Mouse (Mus musculus): ENCODE results near the gene Ccdc73. TPM values are rescaled to one million over a fixed set of nuclear protein-coding genes. Genes with fewer than 3 reads are reported as not detected.

The Ccdc73 gene
- polyA plus RNA-seq, 1 experiment from 2014 or later = 6.3 TPM

GRCm38 (mm10) chr2:104899975-104900374, 32.4 kb downstream of the Ccdc73 start:
- WGBS = 83% methylated on average over 2 of the region's 2 CpGs
- Histone ChIP-seq H3K9me3 (ENCODE audit: control insufficient read depth, low read length) (no peaks in the 10 kb centered on the region), H3K4me2 (no peak overlapping the region), H3K4me3 (ENCODE audit: low read depth, low read length) (no peak overlapping the region), H3K4me1 (replicated peaks; ENCODE audit: control insufficient read depth, insufficient read depth, low read length) (no peaks in the 10 kb centered on the region), H3K9ac (ENCODE audit: low read depth, low read length) (no peak overlapping the region), H3K27me3 (replicated peaks; ENCODE audit: control insufficient read depth, insufficient read depth, low read length) (no peaks in the 10 kb centered on the region), H3K27ac (ENCODE audit: low read depth, low read length) (no peak overlapping the region), H3K36me3 (ENCODE audit: control insufficient read depth, insufficient read depth, low read length) (no peaks in the 10 kb centered on the region)
- DNase-seq (ENCODE audit: low spot score) (no peak), ATAC-seq (replicated peaks; ENCODE audit: low FRiP score) (no peak)

GRCm38 (mm10) chr2:104915709-104916108, 48.1 kb downstream of the Ccdc73 start:
- Histone ChIP-seq H3K4me2 (no peak overlapping the region), H3K27ac (ENCODE audit: low read depth, low read length) (no peak overlapping the region), H3K9me3 (ENCODE audit: control insufficient read depth, low read length) (no peaks in the 10 kb centered on the region), H3K4me1 (replicated peaks; ENCODE audit: control insufficient read depth, insufficient read depth, low read length) (no peaks in the 10 kb centered on the region), H3K36me3 (ENCODE audit: control insufficient read depth, insufficient read depth, low read length) (no peaks in the 10 kb centered on the region), H3K4me3 (ENCODE audit: low read depth, low read length) (no peak overlapping the region), H3K27me3 (replicated peaks; ENCODE audit: control insufficient read depth, insufficient read depth, low read length) (no peaks in the 10 kb centered on the region), H3K9ac (ENCODE audit: low read depth, low read length) (no peak overlapping the region)
- ATAC-seq (replicated peaks; ENCODE audit: low FRiP score) (no peak), DNase-seq (ENCODE audit: low spot score) (no peak)
- WGBS = 74% methylated on average over 3 of the region's 3 CpGs

GRCm38 (mm10) chr2:104964492-104964891, 96.9 kb downstream of the Ccdc73 start:
- no peak overlapping the region for H3K9ac ChIP-seq (ENCODE audit: low read depth, low read length)
- ATAC-seq (replicated peaks; ENCODE audit: low FRiP score) (no peak), DNase-seq (ENCODE audit: low spot score) (no peak)
- H3K4me2 ChIP-seq = no peak overlapping the region
- no peaks in the 10 kb centered on the region for H3K9me3 ChIP-seq (ENCODE audit: control insufficient read depth, low read length)
- H3K4me1 ChIP-seq (replicated peaks; ENCODE audit: control insufficient read depth, insufficient read depth, low read length) = no peaks in the 10 kb centered on the region
- 57% methylated on average over 1 of the region's 1 CpGs for WGBS
- H3K27me3 ChIP-seq (replicated peaks; ENCODE audit: control insufficient read depth, insufficient read depth, low read length) = no peaks in the 10 kb centered on the region
- H3K36me3 ChIP-seq (ENCODE audit: control insufficient read depth, insufficient read depth, low read length) = no peaks in the 10 kb centered on the region
- H3K27ac ChIP-seq (ENCODE audit: low read depth, low read length) = no peak overlapping the region
- H3K4me3 ChIP-seq (ENCODE audit: low read depth, low read length) = no peak overlapping the region

GRCm38 (mm10) chr2:104981712-104982111, 114.1 kb downstream of the Ccdc73 start:
- DNase-seq (ENCODE audit: low spot score) (no peak), ATAC-seq (replicated peaks; ENCODE audit: low FRiP score) (no peak)
- Histone ChIP-seq H3K9ac (ENCODE audit: low read depth, low read length) (no peak overlapping the region), H3K4me3 (ENCODE audit: low read depth, low read length) (no peak overlapping the region), H3K4me2 (no peak overlapping the region), H3K27ac (ENCODE audit: low read depth, low read length) (no peak overlapping the region), H3K27me3 (replicated peaks; ENCODE audit: control insufficient read depth, insufficient read depth, low read length) (no peaks in the 10 kb centered on the region), H3K36me3 (ENCODE audit: control insufficient read depth, insufficient read depth, low read length) (no peaks in the 10 kb centered on the region), H3K4me1 (replicated peaks; ENCODE audit: control insufficient read depth, insufficient read depth, low read length) (no peaks in the 10 kb centered on the region), H3K9me3 (ENCODE audit: control insufficient read depth, low read length) (no peaks in the 10 kb centered on the region)
- WGBS = 43% methylated on average over 2 of the region's 2 CpGs

GRCm38 (mm10) chr2:104985796-104986195, 118.2 kb downstream of the Ccdc73 start:
- WGBS = 50% methylated on average over 3 of the region's 3 CpGs
- no peak for ATAC-seq (replicated peaks; ENCODE audit: low FRiP score)

GRCm38 (mm10) chr2:104988974-104989373, 121.4 kb downstream of the Ccdc73 start:
- DNase-seq (ENCODE audit: low spot score) = no peak
- Histone ChIP-seq H3K4me3 (ENCODE audit: low read depth, low read length) (no peak overlapping the region), H3K9ac (ENCODE audit: low read depth, low read length) (no peak overlapping the region), H3K27me3 (replicated peaks; ENCODE audit: control insufficient read depth, insufficient read depth, low read length) (no peaks in the 10 kb centered on the region), H3K4me1 (replicated peaks; ENCODE audit: control insufficient read depth, insufficient read depth, low read length) (no peaks in the 10 kb centered on the region), H3K9me3 (ENCODE audit: control insufficient read depth, low read length) (no peaks in the 10 kb centered on the region), H3K4me2 (no peak overlapping the region), H3K27ac (ENCODE audit: low read depth, low read length) (no peak overlapping the region), H3K36me3 (ENCODE audit: control insufficient read depth, insufficient read depth, low read length) (no peaks in the 10 kb centered on the region)
- WGBS = 81% methylated on average over 1 of the region's 1 CpGs
- no peak for ATAC-seq (replicated peaks; ENCODE audit: low FRiP score)

More at GRCm38 (mm10) chr2:104985796-104986195, 118.2 kb downstream of the Ccdc73 start:
- Histone ChIP-seq H3K27ac (ENCODE audit: low read depth, low read length) (no peak overlapping the region), H3K4me2 (no peak overlapping the region), H3K9me3 (ENCODE audit: control insufficient read depth, low read length) (no peaks in the 10 kb centered on the region), H3K4me1 (replicated peaks; ENCODE audit: control insufficient read depth, insufficient read depth, low read length) (no peaks in the 10 kb centered on the region), H3K4me3 (ENCODE audit: low read depth, low read length) (no peak overlapping the region), H3K36me3 (ENCODE audit: control insufficient read depth, insufficient read depth, low read length) (no peaks in the 10 kb centered on the region), H3K9ac (ENCODE audit: low read depth, low read length) (no peak overlapping the region), H3K27me3 (replicated peaks; ENCODE audit: control insufficient read depth, insufficient read depth, low read length) (no peaks in the 10 kb centered on the region)
- DNase-seq (ENCODE audit: low spot score) = no peak

- no peaks in the 10 kb centered on the region for H3K9me3 ChIP-seq (ENCODE audit: control insufficient read depth, low read length)
- no peaks in the 10 kb centered on the region for H3K27me3 ChIP-seq (replicated peaks; ENCODE audit: control insufficient read depth, insufficient read depth, low read length)
- DNase-seq (ENCODE audit: low spot score) = no peak
- H3K9ac ChIP-seq (ENCODE audit: low read depth, low read length) = no peak overlapping the region
- H3K4me2 ChIP-seq = no peak overlapping the region
- H3K36me3 ChIP-seq (ENCODE audit: control insufficient read depth, insufficient read depth, low read length) = peaks cover 7% of the 10 kb centered on the region; the same call in 1 of the 2 replicates
- WGBS = 58% methylated on average over 2 of the region's 2 CpGs
- H3K4me3 ChIP-seq (ENCODE audit: low read depth, low read length) = no peak overlapping the region
- no peak for ATAC-seq (replicated peaks; ENCODE audit: low FRiP score)
- H3K4me1 ChIP-seq (replicated peaks; ENCODE audit: control insufficient read depth, insufficient read depth, low read length) = no peaks in the 10 kb centered on the region
- no peak overlapping the region for H3K27ac ChIP-seq (ENCODE audit: low read depth, low read length)
These were observed 126.8 kb downstream of the Ccdc73 start for GRCm38 (mm10) chr2:104994436-104994835.

- DNase-seq (ENCODE audit: low spot score) = no peak
- no peaks in the 10 kb centered on the region for H3K27me3 ChIP-seq (replicated peaks; ENCODE audit: control insufficient read depth, insufficient read depth, low read length)
- no peaks in the 10 kb centered on the region for H3K4me1 ChIP-seq (replicated peaks; ENCODE audit: control insufficient read depth, insufficient read depth, low read length)
- no peak for ATAC-seq (replicated peaks; ENCODE audit: low FRiP score)
- 87% methylated on average over 3 of the region's 3 CpGs for WGBS
- H3K9me3 ChIP-seq (ENCODE audit: control insufficient read depth, low read length) = no peaks in the 10 kb centered on the region
- peaks cover 7% of the 10 kb centered on the region; the same call in 1 of the 2 replicates for H3K36me3 ChIP-seq (ENCODE audit: control insufficient read depth, insufficient read depth, low read length)
- H3K4me3 ChIP-seq (ENCODE audit: low read depth, low read length) = no peak overlapping the region
- H3K4me2 ChIP-seq = no peak overlapping the region
- no peak overlapping the region for H3K9ac ChIP-seq (ENCODE audit: low read depth, low read length)
- H3K27ac ChIP-seq (ENCODE audit: low read depth, low read length) = no peak overlapping the region
These were observed 128.6 kb downstream of the Ccdc73 start for GRCm38 (mm10) chr2:104996201-104996600.

- ATAC-seq (replicated peaks; ENCODE audit: low FRiP score) (no peak), DNase-seq (ENCODE audit: low spot score) (no peak)
- no peak overlapping the region for H3K27ac ChIP-seq (ENCODE audit: low read depth, low read length)
- H3K4me3 ChIP-seq (ENCODE audit: low read depth, low read length) = no peak overlapping the region
- H3K9me3 ChIP-seq (ENCODE audit: control insufficient read depth, low read length) = no peaks in the 10 kb centered on the region
- no peaks in the 10 kb centered on the region for H3K4me1 ChIP-seq (replicated peaks; ENCODE audit: control insufficient read depth, insufficient read depth, low read length)
- H3K4me2 ChIP-seq = no peak overlapping the region
- peaks cover 19% of the 10 kb centered on the region for H3K36me3 ChIP-seq (ENCODE audit: control insufficient read depth, insufficient read depth, low read length)
- H3K27me3 ChIP-seq (replicated peaks; ENCODE audit: control insufficient read depth, insufficient read depth, low read length) = no peaks in the 10 kb centered on the region
- no peak overlapping the region for H3K9ac ChIP-seq (ENCODE audit: low read depth, low read length)
These were observed 139.6 kb downstream of the Ccdc73 start for GRCm38 (mm10) chr2:105007236-105007635.
